Mouse (Mus musculus) CH12F3 (cell line): ENCODE data around the gene Ccdc177.
"Not testable (repeated sequence)": the region's sequence is repeated elsewhere in the genome, so short reads cannot be mapped to it uniquely, and the experiment has no call there.

Experiments used
- in situ Hi-C: fragments of 300-500 bp; cut with MboI; formaldehyde crosslinking; loops from 2 replicates; pipeline ENCODE4 v1.14.3; 2020; ENCODE audit warnings: low sequenced_read_pairs

Ccdc177 gene

GRCm38 (mm10) chr12:80760396-80760801 lies at the start of gene Ccdc177:
Gene Ccdc177 (minus strand): TSS chr12:80760687.
- in situ Hi-C loops, result no loop called here

GRCm38 (mm10) chr12:80810005-80810404 lies 49.5 kb upstream of the Ccdc177 start:
- in situ Hi-C loops, result no loop called here

DNA sequence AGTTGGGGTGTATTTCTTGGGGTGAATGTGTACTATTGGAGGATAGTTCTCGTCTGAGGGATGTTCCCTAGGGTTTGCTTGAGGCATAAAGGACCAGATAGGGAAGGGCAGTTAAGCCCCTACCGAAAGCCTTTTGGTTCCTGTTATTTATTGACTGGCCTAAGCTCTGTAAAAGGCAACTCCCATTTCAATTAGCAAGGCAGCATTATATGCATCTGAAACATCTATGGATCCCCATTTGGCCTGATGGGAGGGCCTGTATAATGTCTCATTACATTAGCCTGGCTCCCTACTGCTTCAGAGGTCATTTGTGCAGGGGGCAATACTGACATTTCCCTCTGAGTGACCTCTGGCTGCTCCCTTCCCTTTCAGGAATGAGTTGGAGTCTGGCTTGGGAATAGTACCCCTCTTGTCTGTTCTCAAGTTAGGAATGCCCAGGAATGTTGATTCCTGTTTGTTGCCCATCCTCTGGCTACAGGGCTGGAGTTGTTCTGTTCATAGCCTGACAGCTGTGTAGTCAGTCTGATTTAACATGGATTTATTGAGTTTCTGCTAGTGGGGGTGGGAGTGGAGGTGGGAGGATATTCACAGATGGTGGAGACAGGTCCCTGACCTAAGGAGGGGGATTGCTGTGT lies 47.1 kb upstream of the Ccdc177 start:
- in situ Hi-C loops, result no loop called here

GRCm38 (mm10) chr12:80804861-80805428 lies 44.5 kb upstream of the Ccdc177 start:
- in situ Hi-C loops, result no loop called here

DNA sequence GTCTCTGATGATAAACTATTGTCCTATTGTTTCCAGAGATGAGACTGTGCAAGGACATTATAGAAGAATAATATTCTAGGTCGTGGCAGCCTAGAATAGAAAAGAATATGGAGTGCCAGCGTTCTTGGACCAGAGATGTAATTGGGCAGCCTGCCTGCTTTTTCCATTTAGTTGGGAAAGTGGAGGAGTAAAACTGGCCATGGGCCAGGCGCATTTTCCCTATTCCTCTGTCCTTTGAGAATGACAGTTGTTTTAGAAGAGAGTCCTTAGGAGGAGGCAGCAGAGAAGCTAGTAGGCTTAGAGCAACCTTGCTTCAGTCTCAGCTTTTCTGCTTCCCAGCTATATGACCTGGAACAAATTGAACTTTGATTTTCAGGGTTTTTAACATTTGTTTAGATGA lies 43.4 kb upstream of the Ccdc177 start:
- in situ Hi-C loops, result no loop called here

DNA sequence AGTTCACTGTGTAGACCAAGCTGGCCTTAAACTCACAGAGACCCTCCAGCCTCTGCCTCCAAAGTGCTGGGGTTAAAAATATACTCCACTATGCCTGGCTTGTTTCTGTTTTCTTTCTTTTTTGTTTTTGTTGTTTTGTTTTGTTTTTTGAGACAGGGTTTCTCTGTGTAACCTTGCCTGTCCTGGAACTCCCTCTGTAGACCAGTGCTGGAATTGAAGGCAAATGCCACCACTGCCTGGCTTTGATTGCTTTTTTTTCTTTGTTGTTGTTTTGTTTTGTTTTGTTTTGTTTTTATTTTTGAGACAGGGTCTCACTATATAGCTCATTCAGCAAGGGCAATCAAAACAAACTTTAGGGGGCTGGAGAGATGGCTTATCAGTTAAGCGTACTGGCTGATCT lies 41.0 kb upstream of the Ccdc177 start:
- in situ Hi-C loops, result no loop called here

DNA sequence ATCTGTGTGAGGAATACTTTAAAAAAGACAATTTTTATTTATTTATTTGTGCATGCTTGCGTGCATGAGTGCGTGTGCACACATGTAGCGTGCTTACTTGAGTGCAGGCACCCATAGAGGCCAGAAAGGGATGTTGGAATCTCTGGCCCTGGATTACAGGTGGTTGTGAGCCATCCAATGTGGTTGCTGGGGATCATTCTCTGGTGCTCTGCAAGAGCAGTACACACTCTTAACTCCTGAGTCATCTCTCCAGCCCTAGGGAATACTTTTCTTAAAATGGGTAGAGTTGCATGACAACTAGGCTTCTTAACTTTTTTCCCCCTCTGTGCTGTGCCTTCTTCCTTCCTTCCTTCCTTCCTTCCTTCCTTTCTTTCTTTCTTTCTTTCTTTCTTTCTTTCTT lies 39.7 kb upstream of the Ccdc177 start:
- in situ Hi-C loops, result no loop called here

GRCm38 (mm10) chr12:80798271-80798670 lies 37.8 kb upstream of the Ccdc177 start:
- in situ Hi-C loops, result no loop called here

GRCm38 (mm10) chr12:80794935-80795785 lies 34.7 kb upstream of the Ccdc177 start:
- in situ Hi-C loops, result no loop called here

DNA sequence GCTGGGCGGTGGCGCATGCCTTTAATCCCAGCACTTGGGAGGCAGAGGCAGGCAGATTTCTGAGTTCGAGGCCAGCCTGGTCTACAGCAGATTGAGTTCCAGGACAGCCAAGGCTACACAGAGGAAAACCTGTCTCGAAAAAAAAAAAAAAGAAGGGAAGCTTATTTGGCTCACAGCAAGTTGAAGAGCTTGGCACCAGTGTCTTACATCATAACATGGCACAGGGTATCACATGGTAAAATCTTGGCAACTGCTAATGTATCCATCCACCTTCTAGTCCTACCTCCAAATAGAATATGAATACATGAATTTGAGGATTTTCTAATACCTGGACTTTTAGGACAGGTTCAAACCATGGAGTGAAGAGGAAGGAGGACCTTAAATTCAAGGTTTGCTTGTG lies 34.0 kb upstream of the Ccdc177 start:
- in situ Hi-C loops, result no loop called here

DNA sequence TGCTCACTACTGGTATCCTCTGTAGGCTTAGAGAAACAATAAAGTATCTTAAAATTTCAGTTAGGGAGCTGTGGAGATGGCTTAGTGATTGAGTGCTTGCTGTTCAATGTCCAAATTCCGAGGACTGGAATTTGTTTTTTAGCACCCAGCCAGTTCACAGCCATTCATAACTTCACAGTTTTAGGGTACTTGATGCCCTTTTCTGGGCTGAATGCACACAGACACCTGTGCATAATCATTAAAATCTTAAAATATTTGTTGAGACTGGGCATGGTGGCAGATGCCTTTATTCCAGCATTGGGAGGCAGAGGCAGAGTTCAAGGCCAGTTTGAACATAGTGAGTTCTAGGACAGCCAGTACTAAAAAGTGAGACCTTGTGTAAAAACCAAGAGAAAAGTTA lies 33.0 kb upstream of the Ccdc177 start:
- in situ Hi-C loops, result no loop called here

DNA sequence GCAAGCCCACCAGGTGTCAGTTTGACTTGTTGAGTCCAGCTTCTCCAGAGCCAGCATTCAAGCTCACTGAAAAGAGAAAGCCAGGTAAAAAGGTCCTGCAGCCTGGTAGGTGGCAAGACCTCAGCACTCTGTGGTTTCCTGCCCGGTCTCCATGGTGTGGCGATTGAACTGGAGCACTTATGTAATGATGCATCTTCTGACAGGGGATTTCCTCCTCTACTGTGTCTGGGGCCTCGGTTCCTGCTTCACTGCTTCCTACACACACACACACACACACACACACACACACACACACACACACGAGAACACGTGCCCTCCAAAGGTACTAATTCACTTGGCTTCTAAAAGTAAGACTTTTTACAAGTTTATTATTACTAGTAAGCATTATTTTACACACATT lies 32.4 kb upstream of the Ccdc177 start:
- in situ Hi-C loops, result no loop called here

GRCm38 (mm10) chr12:80791571-80792444 lies 31.3 kb upstream of the Ccdc177 start:
- in situ Hi-C loops, result no loop called here

GRCm38 (mm10) chr12:80790700-80791570 lies 30.4 kb upstream of the Ccdc177 start:
- in situ Hi-C loops, result no loop called here

DNA sequence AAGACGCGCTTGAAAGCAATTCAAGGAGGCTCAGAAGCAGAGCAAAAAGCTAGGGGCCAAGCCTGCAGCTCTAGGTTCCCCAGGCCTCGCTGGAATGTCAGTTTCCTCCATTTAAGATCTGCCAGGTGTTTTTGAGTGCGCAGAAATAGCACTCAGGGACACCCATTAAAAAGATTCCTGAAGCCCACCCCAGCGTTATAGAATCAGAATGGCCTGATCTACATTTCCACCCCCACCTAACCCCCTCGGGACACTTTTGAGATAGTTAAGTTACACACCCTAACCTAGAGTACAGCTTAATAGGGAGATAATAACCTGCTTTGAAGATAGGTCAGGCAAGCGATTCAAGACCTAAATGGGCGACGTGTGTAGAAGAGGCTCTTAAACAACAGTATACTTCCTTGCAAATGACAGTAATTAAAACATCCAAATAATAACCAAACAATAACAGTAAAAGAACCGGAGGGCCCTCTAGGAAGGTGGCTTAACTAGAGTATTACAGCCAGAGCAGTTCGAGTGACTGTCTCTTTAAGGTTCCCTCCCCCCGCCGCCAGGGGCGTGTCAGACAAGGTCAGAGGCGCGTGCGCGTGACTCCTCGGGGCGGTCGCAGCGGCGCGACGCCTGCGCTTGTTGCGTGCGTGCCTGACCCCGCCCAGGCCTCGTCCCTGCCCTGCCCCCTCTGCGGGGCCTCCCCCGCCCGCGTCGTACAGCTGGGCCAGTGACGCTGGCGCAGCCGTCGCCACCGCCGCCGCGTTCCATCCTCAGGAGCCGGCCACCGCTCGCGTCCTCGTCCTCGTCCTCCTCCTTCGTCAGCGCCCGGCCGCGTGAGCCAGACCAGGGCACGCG lies 29.6 kb upstream of the Ccdc177 start, which contains the start of gene Susd6:
Gene Susd6, plus strand, starts transcription at position 662 of the 846 bp plus-strand sequence.
- in situ Hi-C loops, result no loop called here

- in situ Hi-C loops, result not testable (repeated sequence)
These were observed 28.8 kb upstream of the Ccdc177 start for GRCm38 (mm10) chr12:80789276-80789675.

- in situ Hi-C loops, result no loop called here
These were observed 27.7 kb upstream of the Ccdc177 start for GRCm38 (mm10) chr12:80788188-80788587.

DNA sequence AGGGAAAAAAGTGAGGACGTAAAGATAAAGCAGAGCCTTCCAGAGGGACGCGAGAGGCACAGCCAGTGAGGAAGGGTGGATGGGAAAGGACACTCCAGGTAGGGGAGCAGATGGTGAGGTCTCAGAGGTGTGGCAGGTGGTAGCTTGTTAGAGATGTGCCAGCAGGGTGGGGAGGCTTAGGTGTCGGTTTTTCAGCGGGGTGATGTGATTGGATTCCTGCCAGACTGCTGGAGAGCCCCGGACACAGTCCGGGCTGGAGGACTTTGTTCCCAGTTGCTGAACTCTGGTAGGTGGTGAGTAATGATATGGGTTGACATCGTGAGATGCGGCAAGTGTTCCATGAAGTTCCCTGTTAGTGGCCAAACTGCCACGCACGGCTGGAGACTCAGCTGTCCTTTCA lies 27.1 kb upstream of the Ccdc177 start:
- in situ Hi-C loops, result no loop called here

DNA sequence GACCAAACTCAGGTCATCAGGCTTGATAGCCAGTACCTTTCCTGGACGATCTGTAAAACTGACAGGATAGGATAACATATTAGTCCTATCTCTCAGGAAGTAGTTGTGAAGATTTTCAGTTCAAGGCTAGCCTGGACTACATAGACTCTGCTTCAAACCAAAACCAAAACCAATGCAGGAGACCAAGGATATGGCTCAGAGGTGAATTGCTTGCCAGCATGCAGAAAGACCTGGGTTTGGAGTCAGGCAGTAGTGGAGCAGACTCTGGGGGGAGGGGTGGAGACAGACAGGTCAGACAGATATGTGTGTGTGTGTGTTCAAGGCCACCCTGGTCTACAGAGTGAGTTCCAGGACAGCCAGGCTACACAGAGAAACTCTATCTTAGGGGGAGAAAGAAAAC lies 26.1 kb upstream of the Ccdc177 start:
- in situ Hi-C loops, result no loop called here
